Mouse (Mus musculus) cerebellum, adult 11-12 months (tissue): Measurements from ENCODE around the gene Olfr1454.

Experiments
- DNase-seq: peaks from one replicate; pipeline ENCODE4 v3.0.0; 2022

Gene Olfr1454

GRCm38 (mm10) chr19:13060310-13060709, at the start of gene Olfr1454:
Olfr1454 (plus strand) TSS chr19:13060610.
- DNase-seq, result no peak

GRCm38 (mm10) chr19:13028227-13028626, 32.2 kb upstream of the Olfr1454 start, which contains the start of gene Olfr1453:
Olfr1453 (minus strand) TSS chr19:13028327.
- no peak for DNase-seq

- DNase-seq, result no peak
These were observed 33.5 kb downstream of the Olfr1454 start for GRCm38 (mm10) chr19:13093908-13094307.

GRCm38 (mm10) chr19:13097791-13098190, 37.4 kb downstream of the Olfr1454 start, which contains the start of gene Olfr1457:
Olfr1457 (minus strand) TSS chr19:13097891.
- no peak for DNase-seq

- no peak for DNase-seq
These were observed 46.3 kb downstream of the Olfr1454 start, which contains the start of gene Olfr1458 for GRCm38 (mm10) chr19:13106675-13107074. Olfr1458 (minus strand) TSS chr19:13106775.
